Mouse (Mus musculus): ENCODE measurements around the gene Pgam2. TPM values are rescaled to one million over a fixed set of nuclear protein-coding genes. Genes with fewer than 3 reads are reported as not detected.

Gene Pgam2
- total and polyA plus RNA-seq, 3 experiments, result 743 to 1,176 (median 848) TPM

DNA sequence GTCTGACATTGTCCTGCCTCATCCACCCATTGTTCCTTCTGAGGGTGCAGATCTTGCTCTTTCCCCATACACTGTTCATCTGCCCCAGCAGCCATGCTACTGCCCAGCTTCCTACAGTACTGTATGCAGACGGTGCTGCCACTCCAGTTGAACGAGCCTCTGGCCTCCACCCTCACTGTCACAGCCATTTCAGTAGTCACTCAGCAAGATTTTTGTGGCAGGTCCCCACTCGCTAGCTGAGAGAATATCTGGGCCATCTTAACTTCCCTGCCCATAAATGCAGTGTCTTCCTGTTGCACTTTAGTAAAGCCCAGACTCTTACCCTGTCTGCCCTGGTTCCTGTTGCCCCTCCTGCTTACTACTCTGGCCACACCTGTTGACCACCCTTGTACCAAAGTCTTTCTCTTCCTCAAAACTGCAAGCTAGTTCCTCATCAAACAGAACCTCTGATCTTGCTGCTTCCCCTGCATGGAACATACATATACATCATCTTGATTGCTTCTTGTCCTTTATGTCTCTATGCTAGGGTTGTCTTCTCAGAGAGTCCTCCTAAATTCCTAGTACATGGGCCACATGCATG, 13.7 kb downstream of the Pgam2 start:
- intact Hi-C loops (cut with DNase I), result loop anchor here (2.0 to 5.0 kb wide), 5 partner anchors 47 to 303 kb away; no protein-coding TSS in a partner anchor
- no peak for TF ChIP-seq EP300 (IDR thresholded peaks at IDR 0.05; ENCODE audit: insufficient read depth, low read depth, low read length)
- no peak for TF ChIP-seq CTCF (IDR thresholded peaks at IDR 0.05)
- TF ChIP-seq POLR2A (IDR thresholded peaks at IDR 0.05; ENCODE audit: insufficient read depth, low read depth, low read length), result no peak
- H3K4me1 ChIP-seq (ENCODE audit: control insufficient read depth, insufficient read depth, low read length), result peaks cover 6% of the 10 kb centered on the region
- peaks cover 2% of the 10 kb centered on the region for H3K79me2 ChIP-seq (replicated peaks; ENCODE audit: control insufficient read depth, insufficient read depth, low read length)
- no peaks in the 10 kb centered on the region for H3K36me3 ChIP-seq (ENCODE audit: control insufficient read depth, insufficient read depth, low read length)
- no peak overlapping the region for H3K4me3 ChIP-seq
- no peaks in the 10 kb centered on the region for H3K27me3 ChIP-seq (ENCODE audit: control insufficient read depth, insufficient read depth, low read length)
- WGBS, result 53% methylated on average over 3 of the region's 3 CpGs
- peak overlapping the region; percentile 24 for H3K9ac ChIP-seq (ENCODE audit: low read depth, low read length)
- peak in 1 of 2 experiments; percentile 26 for DNase-seq
- no peak overlapping the region; the same call in 1 of the 2 replicates for H3K27ac ChIP-seq

DNA sequence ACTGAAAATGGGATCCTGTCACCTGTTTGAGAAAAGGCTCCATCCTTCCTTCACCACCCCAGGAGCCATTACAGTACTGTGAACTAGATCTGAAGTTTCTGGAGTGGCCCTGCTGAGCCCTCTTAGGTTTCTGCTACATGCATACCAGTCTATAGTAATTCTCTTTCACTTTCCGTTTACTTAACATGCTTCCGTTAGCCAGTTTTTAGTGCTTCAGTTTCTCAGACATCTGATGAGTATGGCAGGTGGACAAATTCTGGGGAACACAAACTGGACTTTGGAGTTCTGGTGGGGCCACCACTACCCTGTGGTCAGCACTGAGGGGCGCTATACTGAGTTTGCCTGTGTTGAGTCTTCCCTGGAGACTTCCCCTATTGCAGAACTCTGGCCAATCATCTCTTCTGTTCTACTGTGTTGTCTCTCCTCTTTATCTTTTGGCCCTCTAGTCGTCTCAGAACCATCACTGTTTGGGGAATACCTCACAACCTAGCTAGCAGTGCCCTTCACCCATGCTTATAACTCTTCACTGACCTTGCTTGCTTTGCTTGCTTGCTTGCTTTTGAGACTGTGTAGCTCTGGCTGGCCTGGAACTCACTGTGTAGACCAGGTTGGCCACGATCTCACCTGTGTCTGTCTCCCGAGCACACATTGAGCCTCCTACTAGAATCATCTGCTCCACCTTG, 14.3 kb downstream of the Pgam2 start:
- Histone ChIP-seq H3K9ac (ENCODE audit: low read depth, low read length) (peak overlapping the region; percentile 79), H3K27me3 (ENCODE audit: control insufficient read depth, insufficient read depth, low read length) (no peaks in the 10 kb centered on the region), H3K79me2 (replicated peaks; ENCODE audit: control insufficient read depth, insufficient read depth, low read length) (peaks cover 2% of the 10 kb centered on the region), H3K36me3 (ENCODE audit: control insufficient read depth, insufficient read depth, low read length) (no peaks in the 10 kb centered on the region), H3K4me1 (ENCODE audit: control insufficient read depth, insufficient read depth, low read length) (peaks cover 6% of the 10 kb centered on the region), H3K27ac (peak overlapping the region; percentile 91), H3K4me3 (peak overlapping the region; percentile 96)
- TF ChIP-seq POLR2A (IDR thresholded peaks at IDR 0.05; ENCODE audit: insufficient read depth, low read depth, low read length) (no peak), CTCF (IDR thresholded peaks at IDR 0.05) (no peak), EP300 (IDR thresholded peaks at IDR 0.05; ENCODE audit: insufficient read depth, low read depth, low read length) (no peak)
- WGBS, result 43% methylated on average over 6 of the region's 6 CpGs
- DNase-seq, result no peak
- intact Hi-C loops (cut with DNase I), result loop anchor here (2.0 to 5.0 kb wide), 5 partner anchors 47 to 302 kb away; no protein-coding TSS in a partner anchor

DNA sequence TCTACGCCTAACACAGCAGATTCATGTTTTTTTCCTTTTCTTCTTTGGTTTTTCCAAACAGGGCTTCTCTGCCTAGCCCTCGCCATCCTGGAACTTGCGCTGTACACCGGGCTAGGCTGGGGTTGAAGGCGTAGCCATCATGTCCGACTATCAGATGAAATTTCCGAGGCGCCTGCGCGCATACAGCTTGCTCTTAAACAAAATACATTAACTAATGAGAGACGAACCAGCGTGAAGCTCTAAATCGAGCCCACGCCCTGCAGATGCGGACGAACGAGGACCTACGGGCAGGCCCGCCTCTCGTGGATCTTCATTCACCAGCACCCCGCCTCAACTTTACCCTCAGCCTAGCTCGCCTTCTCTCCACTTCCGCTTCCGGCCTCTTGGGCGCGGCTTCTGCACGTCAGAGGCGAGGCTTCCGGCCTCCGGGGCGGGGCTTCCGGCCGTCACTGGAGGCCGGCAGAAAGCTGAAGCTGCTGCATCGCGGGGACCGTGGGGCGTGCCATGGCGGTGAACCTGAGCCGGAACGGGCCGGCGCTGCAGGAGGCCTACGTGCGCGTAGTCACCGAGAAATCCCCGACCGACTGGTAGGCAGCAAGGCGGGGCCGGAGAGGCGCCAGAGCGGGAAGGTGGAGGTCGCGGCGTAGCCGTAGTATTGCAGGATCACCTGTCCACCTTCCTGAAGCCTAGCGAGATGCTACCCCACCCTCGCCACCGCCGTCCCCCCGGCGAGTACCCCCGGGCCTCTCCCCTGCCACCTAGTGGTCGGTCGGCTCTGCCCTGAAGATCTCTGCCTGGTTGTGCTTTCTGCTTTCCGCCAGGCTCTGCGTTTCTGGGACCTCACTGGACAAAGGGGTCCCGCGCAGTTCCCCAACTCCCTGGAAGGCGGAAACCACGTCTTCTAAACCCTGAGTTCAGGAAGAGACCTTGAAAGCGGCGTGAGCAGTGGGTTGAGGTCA, 15.2 kb downstream of the Pgam2 start, which contains the start of gene Dbnl:
TSS of gene Dbnl (plus strand) at position 433 of the 959 bp plus-strand sequence.
- H3K4me1 ChIP-seq (ENCODE audit: control insufficient read depth, insufficient read depth, low read length), result peaks cover 6% of the 10 kb centered on the region
- peak within 1 kb of the TSS; percentile 79 for H3K9ac ChIP-seq (ENCODE audit: low read depth, low read length)
- peak; percentile 98 for DNase-seq
- H3K27ac ChIP-seq, result peak within 1 kb of the TSS; percentile 91
- intact Hi-C loops (cut with DNase I), result loop anchor here (1.0 to 5.0 kb wide), 6 partner anchors 25 to 301 kb away; no protein-coding TSS in a partner anchor
- no peaks in the 10 kb centered on the region for H3K27me3 ChIP-seq (ENCODE audit: control insufficient read depth, insufficient read depth, low read length)
- TF ChIP-seq EP300 (IDR thresholded peaks at IDR 0.05; ENCODE audit: insufficient read depth, low read depth, low read length), result peak; percentile 51; the same call in 1 of the 2 replicates
- TF ChIP-seq POLR2A (IDR thresholded peaks at IDR 0.05; ENCODE audit: insufficient read depth, low read depth, low read length), result peak; percentile 97
- peak; percentile 83 for TF ChIP-seq CTCF (IDR thresholded peaks at IDR 0.05)
- peaks cover 2% of the 10 kb centered on the region for H3K79me2 ChIP-seq (replicated peaks; ENCODE audit: control insufficient read depth, insufficient read depth, low read length)
- WGBS, result under 1% methylated on average over 74 of the region's 74 CpGs
- peak within 1 kb of the TSS; percentile 96 for H3K4me3 ChIP-seq
- no peaks in the 10 kb centered on the region for H3K36me3 ChIP-seq (ENCODE audit: control insufficient read depth, insufficient read depth, low read length)

DNA sequence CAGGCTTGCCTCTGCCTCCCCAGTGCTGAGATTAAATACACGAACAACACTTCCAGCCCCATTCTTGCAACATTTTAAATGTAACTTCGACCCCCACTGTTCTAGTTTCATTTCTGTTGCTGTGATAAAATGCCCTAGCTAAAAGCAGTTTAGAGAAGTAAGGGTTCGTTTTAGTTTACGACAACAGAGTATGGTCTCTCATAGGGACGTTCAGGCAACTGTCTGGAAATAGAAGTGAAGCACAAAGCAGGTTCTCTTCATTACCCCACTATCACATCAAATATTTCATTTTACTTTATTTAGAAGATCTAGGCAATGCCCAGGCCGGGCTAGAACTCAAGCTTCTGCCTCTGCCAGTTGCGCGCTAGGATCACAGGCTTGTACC, 15.9 kb downstream of the Pgam2 start:
- Histone ChIP-seq H3K79me2 (replicated peaks; ENCODE audit: control insufficient read depth, insufficient read depth, low read length) (peaks cover 2% of the 10 kb centered on the region), H3K36me3 (ENCODE audit: control insufficient read depth, insufficient read depth, low read length) (no peaks in the 10 kb centered on the region), H3K4me1 (ENCODE audit: control insufficient read depth, insufficient read depth, low read length) (peaks cover 6% of the 10 kb centered on the region), H3K27ac (peak overlapping the region; percentile 91), H3K9ac (ENCODE audit: low read depth, low read length) (peak overlapping the region; percentile 74), H3K4me3 (peak overlapping the region; percentile 96), H3K27me3 (ENCODE audit: control insufficient read depth, insufficient read depth, low read length) (no peaks in the 10 kb centered on the region)
- intact Hi-C loops (cut with DNase I), result loop anchor here (1.0 to 5.0 kb wide), 6 partner anchors 24 to 300 kb away; no protein-coding TSS in a partner anchor
- TF ChIP-seq POLR2A (IDR thresholded peaks at IDR 0.05; ENCODE audit: insufficient read depth, low read depth, low read length) (no peak), EP300 (IDR thresholded peaks at IDR 0.05; ENCODE audit: insufficient read depth, low read depth, low read length) (no peak), CTCF (IDR thresholded peaks at IDR 0.05) (no peak)
- whole genome bisulfite sequencing, result 34% methylated on average over 8 of the region's 8 CpGs
- DNase-seq, result no peak

- Histone ChIP-seq H3K36me3 (ENCODE audit: control insufficient read depth, insufficient read depth, low read length) (no peaks in the 10 kb centered on the region), H3K27ac (no peak overlapping the region), H3K4me3 (no peak overlapping the region), H3K79me2 (replicated peaks; ENCODE audit: control insufficient read depth, insufficient read depth, low read length) (peaks cover 2% of the 10 kb centered on the region), H3K27me3 (ENCODE audit: control insufficient read depth, insufficient read depth, low read length) (no peaks in the 10 kb centered on the region), H3K9ac (ENCODE audit: low read depth, low read length) (no peak overlapping the region), H3K4me1 (ENCODE audit: control insufficient read depth, insufficient read depth, low read length) (peaks cover 6% of the 10 kb centered on the region)
- intact Hi-C loops (cut with DNase I), result loop anchor here (5.0 kb wide), 3 partner anchors 43 to 298 kb away; no protein-coding TSS in a partner anchor
- DNase-seq, result no peak
- no peak for TF ChIP-seq CTCF (IDR thresholded peaks at IDR 0.05)
- TF ChIP-seq POLR2A (IDR thresholded peaks at IDR 0.05; ENCODE audit: insufficient read depth, low read depth, low read length), result no peak
- TF ChIP-seq EP300 (IDR thresholded peaks at IDR 0.05; ENCODE audit: insufficient read depth, low read depth, low read length), result no peak
Observed at GRCm38 (mm10) chr11:5785732-5786131, 17.8 kb downstream of the Pgam2 start.

Measured in heart, adult 2 months (tissue).